In genomic region chr7:19694336-19695212, GRCm38 (mm10) we compare ENCODE assay signal across 14 mouse cellular contexts. TPM values are rescaled to one million over a fixed set of nuclear protein-coding genes. Genes with fewer than 3 reads are reported as not detected.
DNase-seq lines count a peak whose midpoint lies in the region; ATAC-seq lines count a peak whose summit lies in the region.
"Had no signal": no experiment of that assay in that cellular context is flagged by ENCODE, and none has a peak within 500 bp of the region (broad histone marks: within the 10 kb centered on the region; RNA-seq: fewer than 3 reads in every experiment).

No protein-coding gene starts in this region.

- DNase-seq in heart, adult 18-20 months = no peak
- DNase-seq in midbrain, embryonic 11.5 days (ENCODE audit: low spot score, missing footprints) = peak; percentile 68
- no peak for DNase-seq in frontal cortex, postnatal 36 days (ENCODE audit: low spot score in 2 of 2)
- DNase-seq: kidney, postnatal 10 days; left cerebral cortex, postnatal 4 days; thymus, adult 18-20 months had no signal

- WGBS in heart, embryonic 12.5 days = 62% methylated on average over 10 of the region's 10 CpGs
- 88% methylated on average over 10 of the region's 10 CpGs for WGBS in midbrain, embryonic 11.5 days
- WGBS in midbrain, embryonic 15.5 days = 90% methylated on average over 10 of the region's 10 CpGs
- WGBS in intestine, embryonic 16.5 days = 67% methylated on average over 10 of the region's 10 CpGs
- WGBS in forebrain, embryonic 15.5 days = 85% methylated on average over 10 of the region's 10 CpGs

- ATAC-seq in heart, embryonic 12.5 days (ENCODE audit: insufficient number of reproducible peaks, low FRiP score) = no peak
- no peak for ATAC-seq in midbrain, embryonic 11.5 days (ENCODE audit: low FRiP score)
- no peak for ATAC-seq in midbrain, embryonic 15.5 days (replicated peaks)
- ATAC-seq in intestine, embryonic 16.5 days = no peak
- ATAC-seq in erythroid progenitor cell, adult 5-6 weeks (replicated peaks; ENCODE audit: low FRiP score, poor library complexity, severe bottlenecking) = no peak
- ATAC-seq in forebrain, embryonic 15.5 days (replicated peaks) = no peak

- no peak overlapping the region for H3K4me3 ChIP-seq in heart, embryonic 12.5 days
- H3K4me3 ChIP-seq in midbrain, embryonic 11.5 days (ENCODE audit: low read depth, low read length) = no peak overlapping the region
- no peak overlapping the region for H3K4me3 ChIP-seq in midbrain, embryonic 15.5 days
- no peak overlapping the region for H3K4me3 ChIP-seq in intestine, embryonic 16.5 days (ENCODE audit: low read length)
- H3K4me3 ChIP-seq in forebrain, embryonic 15.5 days = no peak overlapping the region
- H3K4me3 ChIP-seq: embryonic facial prominence, embryonic 13.5 days had no signal

- no peaks in the 10 kb centered on the region for H3K9me3 ChIP-seq in heart, embryonic 12.5 days (replicated peaks)
- peaks cover 4% of the 10 kb centered on the region; the same call in 1 of the 2 replicates for H3K9me3 ChIP-seq in midbrain, embryonic 11.5 days (ENCODE audit: control insufficient read depth, low read length)
- no peaks in the 10 kb centered on the region for H3K9me3 ChIP-seq in midbrain, embryonic 15.5 days
- H3K9me3 ChIP-seq in intestine, embryonic 16.5 days (ENCODE audit: control insufficient read depth, low read length) = no peaks in the 10 kb centered on the region; the same call in 1 of the 2 replicates
- no peaks in the 10 kb centered on the region for H3K9me3 ChIP-seq in forebrain, embryonic 15.5 days

- peak overlapping the region; percentile 95 for H3K27ac ChIP-seq in heart, embryonic 12.5 days (ENCODE audit: poor library complexity, severe bottlenecking)
- H3K27ac ChIP-seq in midbrain, embryonic 11.5 days (ENCODE audit: low read depth, low read length) = no peak overlapping the region
- H3K27ac ChIP-seq in midbrain, embryonic 15.5 days = no peak overlapping the region
- peak overlapping the region; percentile 75 for H3K27ac ChIP-seq in intestine, embryonic 16.5 days (ENCODE audit: low read length)
- no peak overlapping the region for H3K27ac ChIP-seq in forebrain, embryonic 15.5 days (replicated peaks)
- H3K27ac ChIP-seq: embryonic facial prominence, embryonic 13.5 days had no signal

- H3K4me1 ChIP-seq in heart, embryonic 12.5 days (replicated peaks) = peaks cover 50% of the 10 kb centered on the region
- peaks cover 16% of the 10 kb centered on the region for H3K4me1 ChIP-seq in midbrain, embryonic 11.5 days (ENCODE audit: control insufficient read depth, insufficient read depth, low read length)
- peaks cover 17% of the 10 kb centered on the region for H3K4me1 ChIP-seq in midbrain, embryonic 15.5 days
- peaks cover 47% of the 10 kb centered on the region for H3K4me1 ChIP-seq in intestine, embryonic 16.5 days (ENCODE audit: control insufficient read depth, insufficient read depth, low read length)
- H3K4me1 ChIP-seq in forebrain, embryonic 15.5 days = peaks cover 16% of the 10 kb centered on the region

- H3K27me3 ChIP-seq in heart, embryonic 12.5 days (replicated peaks) = no peaks in the 10 kb centered on the region
- H3K27me3 ChIP-seq in midbrain, embryonic 11.5 days (ENCODE audit: control insufficient read depth, insufficient read depth, low read length) = no peaks in the 10 kb centered on the region
- no peaks in the 10 kb centered on the region for H3K27me3 ChIP-seq in midbrain, embryonic 15.5 days (replicated peaks)
- H3K27me3 ChIP-seq in intestine, embryonic 16.5 days (replicated peaks; ENCODE audit: control insufficient read depth, insufficient read depth, low read length) = no peaks in the 10 kb centered on the region
- H3K27me3 ChIP-seq in forebrain, embryonic 15.5 days = no peaks in the 10 kb centered on the region
- H3K27me3 ChIP-seq: CH12.LX; embryonic facial prominence, embryonic 13.5 days had no signal

- H3K4me2 ChIP-seq in heart, embryonic 12.5 days = peak overlapping the region; percentile 23; the same call in 1 of the 2 replicates
- no peak overlapping the region for H3K4me2 ChIP-seq in midbrain, embryonic 11.5 days
- H3K4me2 ChIP-seq in midbrain, embryonic 15.5 days = no peak overlapping the region
- no peak overlapping the region for H3K4me2 ChIP-seq in intestine, embryonic 16.5 days (ENCODE audit: low read depth, low read length)
- H3K4me2 ChIP-seq in forebrain, embryonic 15.5 days (replicated peaks) = no peak overlapping the region
- H3K4me2 ChIP-seq: embryonic facial prominence, embryonic 13.5 days had no signal

- peaks cover 17% of the 10 kb centered on the region for H3K36me3 ChIP-seq in heart, embryonic 12.5 days
- H3K36me3 ChIP-seq in midbrain, embryonic 11.5 days (ENCODE audit: control insufficient read depth, insufficient read depth, low read length) = peaks cover 9% of the 10 kb centered on the region
- no peaks in the 10 kb centered on the region for H3K36me3 ChIP-seq in midbrain, embryonic 15.5 days (replicated peaks)
- H3K36me3 ChIP-seq in intestine, embryonic 16.5 days (ENCODE audit: control insufficient read depth, insufficient read depth, low read length) = 0 out of 2 replicates have a peak, but pooled peaks cover 4% of the 10 kb centered on the region
- H3K36me3 ChIP-seq in forebrain, embryonic 15.5 days = no peaks in the 10 kb centered on the region; the same call in 1 of the 2 replicates

- H3K9ac ChIP-seq in heart, embryonic 12.5 days = peak overlapping the region; percentile 37; the same call in 1 of the 2 replicates
- H3K9ac ChIP-seq in midbrain, embryonic 11.5 days (ENCODE audit: low read length) = no peak overlapping the region
- no peak overlapping the region for H3K9ac ChIP-seq in midbrain, embryonic 15.5 days
- H3K9ac ChIP-seq in intestine, embryonic 16.5 days (ENCODE audit: low read depth, low read length) = peak overlapping the region; percentile 35; the same call in 1 of the 2 replicates
- no peak overlapping the region for H3K9ac ChIP-seq in forebrain, embryonic 15.5 days (replicated peaks)
- H3K9ac ChIP-seq: embryonic facial prominence, embryonic 13.5 days had no signal

RNA-seq across cellular contexts. Expression of gene Apoc1, which starts 2.1 kb away (rescaled TPM):
- polyA plus RNA-seq in heart, embryonic 12.5 days (2016; fragmentation: Nextera tagmentation; extraction: Ambion mirVana) = 6.7 and 8.9 TPM in 2 replicates
- 10 to 100 TPM in 1 of 2 experiments, under 1 TPM in 1; 0.57 to 19.5 TPM for total RNA-seq in heart, adult 18-20 months (2021)
- polyA plus RNA-seq in midbrain, embryonic 11.5 days (2014; fragmentation: Nextera tagmentation; extraction: Ambion mirVana) = 1.9 and 3.2 TPM in 2 replicates
- 1.5 and 1.6 TPM in 2 replicates for polyA plus RNA-seq in midbrain, embryonic 15.5 days (2015; fragmentation: Nextera tagmentation; extraction: Ambion mirVana)
- polyA plus RNA-seq in intestine, embryonic 16.5 days (2015; fragmentation: Nextera tagmentation; extraction: Ambion mirVana) = 39.5 and 43.2 TPM in 2 replicates
- 28.1 TPM in 1 of 2 replicates, not detected in the other for total RNA-seq in erythroid progenitor cell, adult 5-6 weeks (2015; ENCODE audit: low replicate concordance)
- not detected in 2 replicates for total RNA-seq in erythroid progenitor cell, adult 5-6 weeks (2017; ENCODE audit: low replicate concordance)
- 1.2 TPM in 2 replicates for polyA plus RNA-seq in forebrain, embryonic 15.5 days (2015; fragmentation: Nextera tagmentation; extraction: Ambion mirVana)
- total RNA-seq: CH12.LX had no signal

RNA-seq across cellular contexts. Expression of gene Apoe, which starts 4.4 kb away (rescaled TPM):
- polyA plus RNA-seq in heart, embryonic 12.5 days (2016; fragmentation: Nextera tagmentation; extraction: Ambion mirVana) = 399 and 400 TPM in 2 replicates
- 100 to 1,000 TPM; 270 to 319 TPM for total RNA-seq in heart, adult 18-20 months (2021)
- 180 and 196 TPM in 2 replicates for polyA plus RNA-seq in midbrain, embryonic 11.5 days (2014; fragmentation: Nextera tagmentation; extraction: Ambion mirVana)
- polyA plus RNA-seq in midbrain, embryonic 15.5 days (2015; fragmentation: Nextera tagmentation; extraction: Ambion mirVana) = 385 and 514 TPM in 2 replicates
- polyA plus RNA-seq in intestine, embryonic 16.5 days (2015; fragmentation: Nextera tagmentation; extraction: Ambion mirVana) = 314 and 355 TPM in 2 replicates
- 49.9 and 66.0 TPM in 2 replicates for total RNA-seq in erythroid progenitor cell, adult 5-6 weeks (2015; ENCODE audit: low replicate concordance)
- total RNA-seq in erythroid progenitor cell, adult 5-6 weeks (2017; ENCODE audit: low replicate concordance) = 260 and 282 TPM in 2 replicates
- polyA plus RNA-seq in forebrain, embryonic 15.5 days (2015; fragmentation: Nextera tagmentation; extraction: Ambion mirVana) = 236 and 265 TPM in 2 replicates

RNA-seq across cellular contexts. Expression of gene Apoc4, which starts 13.3 kb away (rescaled TPM):
- 0.41 TPM in 1 of 2 replicates, not detected in the other for polyA plus RNA-seq in heart, embryonic 12.5 days (2016; fragmentation: Nextera tagmentation; extraction: Ambion mirVana)
- total RNA-seq in heart, adult 18-20 months (2021) = not detected
- not detected in 2 replicates for polyA plus RNA-seq in midbrain, embryonic 11.5 days (2014; fragmentation: Nextera tagmentation; extraction: Ambion mirVana)
- not detected in 2 replicates for polyA plus RNA-seq in midbrain, embryonic 15.5 days (2015; fragmentation: Nextera tagmentation; extraction: Ambion mirVana)
- 2.6 and 8.3 TPM in 2 replicates for polyA plus RNA-seq in intestine, embryonic 16.5 days (2015; fragmentation: Nextera tagmentation; extraction: Ambion mirVana)
- total RNA-seq in erythroid progenitor cell, adult 5-6 weeks (2015; ENCODE audit: low replicate concordance) = not detected in 2 replicates
- total RNA-seq in erythroid progenitor cell, adult 5-6 weeks (2017; ENCODE audit: low replicate concordance) = not detected in 2 replicates
- not detected in 2 replicates for polyA plus RNA-seq in forebrain, embryonic 15.5 days (2015; fragmentation: Nextera tagmentation; extraction: Ambion mirVana)
- total RNA-seq: CH12.LX; left cerebral cortex, postnatal 4 days had no signal
- polyA plus RNA-seq: brain, embryonic 14.5 days; embryonic facial prominence, embryonic 13.5 days had no signal

RNA-seq across cellular contexts. Expression of gene Gm44805, which starts 13.4 kb away (rescaled TPM):
- not detected in 2 replicates for polyA plus RNA-seq in heart, embryonic 12.5 days (2016; fragmentation: Nextera tagmentation; extraction: Ambion mirVana)
- total RNA-seq in heart, adult 18-20 months (2021) = not detected
- polyA plus RNA-seq in midbrain, embryonic 11.5 days (2014; fragmentation: Nextera tagmentation; extraction: Ambion mirVana) = not detected in 2 replicates
- polyA plus RNA-seq in midbrain, embryonic 15.5 days (2015; fragmentation: Nextera tagmentation; extraction: Ambion mirVana) = not detected in 2 replicates
- polyA plus RNA-seq in intestine, embryonic 16.5 days (2015; fragmentation: Nextera tagmentation; extraction: Ambion mirVana) = not detected in 2 replicates
- not detected in 2 replicates for total RNA-seq in erythroid progenitor cell, adult 5-6 weeks (2015; ENCODE audit: low replicate concordance)
- not detected in 2 replicates for total RNA-seq in erythroid progenitor cell, adult 5-6 weeks (2017; ENCODE audit: low replicate concordance)
- not detected in 2 replicates for polyA plus RNA-seq in forebrain, embryonic 15.5 days (2015; fragmentation: Nextera tagmentation; extraction: Ambion mirVana)
- total RNA-seq: CH12.LX; left cerebral cortex, postnatal 4 days had no signal
- polyA plus RNA-seq: brain, embryonic 14.5 days; embryonic facial prominence, embryonic 13.5 days had no signal

RNA-seq across cellular contexts. Expression of gene Apoc2, which starts 16.8 kb away (rescaled TPM):
- polyA plus RNA-seq in heart, embryonic 12.5 days (2016; fragmentation: Nextera tagmentation; extraction: Ambion mirVana) = 1.6 and 5.4 TPM in 2 replicates
- under 1 TPM in 1 of 2 experiments, not detected in 1; 0.75 TPM for total RNA-seq in heart, adult 18-20 months (2021)
- not detected in 2 replicates for polyA plus RNA-seq in midbrain, embryonic 11.5 days (2014; fragmentation: Nextera tagmentation; extraction: Ambion mirVana)
- polyA plus RNA-seq in midbrain, embryonic 15.5 days (2015; fragmentation: Nextera tagmentation; extraction: Ambion mirVana) = 1.2 TPM in 1 of 2 replicates, not detected in the other
- polyA plus RNA-seq in intestine, embryonic 16.5 days (2015; fragmentation: Nextera tagmentation; extraction: Ambion mirVana) = 463 and 798 TPM in 2 replicates
- 8.0 and 22.7 TPM in 2 replicates for total RNA-seq in erythroid progenitor cell, adult 5-6 weeks (2015; ENCODE audit: low replicate concordance)
- total RNA-seq in erythroid progenitor cell, adult 5-6 weeks (2017; ENCODE audit: low replicate concordance) = not detected in 2 replicates
- polyA plus RNA-seq in forebrain, embryonic 15.5 days (2015; fragmentation: Nextera tagmentation; extraction: Ambion mirVana) = not detected in 2 replicates
- total RNA-seq: CH12.LX; left cerebral cortex, postnatal 4 days had no signal
- polyA plus RNA-seq: embryonic facial prominence, embryonic 13.5 days had no signal

Comparison
In these comparisons a context has a peak if more than half of its experiments do, and no peak if none do; other contexts are left out.
1. H3K27ac ChIP-seq: peak in heart, embryonic 12.5 days (single experiment) and intestine, embryonic 16.5 days (single experiment); none in midbrain, embryonic 11.5 days (single experiment), midbrain, embryonic 15.5 days (single experiment) and forebrain, embryonic 15.5 days (single experiment).
2. H3K9ac ChIP-seq: peak in heart, embryonic 12.5 days (single experiment) and intestine, embryonic 16.5 days (single experiment); none in midbrain, embryonic 11.5 days (single experiment), midbrain, embryonic 15.5 days (single experiment) and forebrain, embryonic 15.5 days (single experiment).